Mouse (Mus musculus): ENCODE measurements around the gene Naa16.

Gene Naa16

DNA sequence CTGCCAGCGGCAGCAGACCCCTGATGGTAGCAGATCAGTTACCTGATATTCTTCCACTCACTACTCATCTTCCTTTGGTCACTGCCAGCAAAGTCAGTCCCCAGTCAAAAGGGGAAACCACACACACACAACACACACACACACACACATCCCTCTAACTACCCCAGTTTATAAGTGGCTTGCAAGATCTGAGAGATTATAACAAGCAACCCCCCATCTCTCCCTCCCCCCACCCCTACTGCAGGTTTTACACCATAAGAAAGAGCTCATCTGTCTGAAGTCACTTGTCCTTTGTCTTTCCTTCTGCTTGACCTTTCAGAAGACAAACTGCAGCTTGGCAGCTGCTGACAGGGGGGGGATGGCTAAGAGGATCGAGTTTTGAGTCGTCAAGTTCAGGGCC lies 115.1 kb downstream of the Naa16 start:
- no peak for DNase-seq (ENCODE audit: low read depth, low spot score)
